Mouse (Mus musculus) bone marrow macrophage, adult 2 months (primary cell): ENCODE measurements around the gene Phactr1.

Experiments
- CTCF ChIP-seq: IDR thresholded peaks from 2 replicates; pipeline ENCODE4 v1.5.1; 2012; ENCODE audit warnings: low read depth, mild to moderate bottlenecking, low read length, moderate library complexity
- POLR2A ChIP-seq: IDR thresholded peaks from 2 replicates; pipeline ENCODE4 v1.6.1; 2012; ENCODE audit warnings: mild to moderate bottlenecking, low read depth, low read length, borderline replicate concordance

- TF ChIP-seq POLR2A (no peak), CTCF (no peak)
Measured at GRCm38 (mm10) chr13:42957856-42958255, 277.4 kb downstream of the Phactr1 start.
